Mouse (Mus musculus) lung, postnatal 0 days (tissue): ENCODE measurements around the gene Apon.

Experiments used
- CTCF ChIP-seq: IDR thresholded peaks from 2 replicates; pipeline ENCODE4 v1.5.1; 2016; ENCODE audit warnings: antibody characterized with exemption, mild to moderate bottlenecking
- EP300 ChIP-seq: IDR thresholded peaks from 2 replicates; pipeline ENCODE4 v1.6.1; 2016; ENCODE audit warnings: antibody characterized with exemption, mild to moderate bottlenecking, control low read depth

DNA sequence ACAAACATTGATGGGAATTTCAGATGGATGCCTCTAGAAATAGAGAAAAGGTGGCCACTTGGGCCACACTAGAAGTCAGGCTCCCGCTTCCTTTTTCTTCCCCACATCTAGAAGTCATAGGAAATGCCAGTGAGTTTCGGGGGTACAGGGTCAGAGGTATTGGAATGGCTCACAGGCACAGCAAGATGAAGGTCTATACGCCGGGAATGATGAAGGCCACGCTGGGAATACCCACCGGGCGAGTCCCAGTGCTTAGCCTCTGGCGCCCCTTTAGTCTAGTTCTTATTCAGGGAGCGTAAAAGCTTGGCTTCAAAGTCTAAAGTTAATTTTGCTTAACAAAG is 48.9 kb downstream of the Apon start:
- TF ChIP-seq CTCF (no peak), EP300 (no peak)
